Comparison of ENCODE assay signal across 11 mouse cellular contexts in genomic region chr6:70954040-70954439, GRCm38 (mm10). TPM values are rescaled to one million over a fixed set of nuclear protein-coding genes. Genes with fewer than 3 reads are reported as not detected.
A peak's percentile ranks its signal among the peaks of the same experiment; 100 is the strongest.
DNase-seq lines count a peak whose midpoint lies in the region; ATAC-seq and TF ChIP-seq lines count a peak whose summit lies in the region.
"Had no signal": no experiment of that assay in that cellular context is flagged by ENCODE, and none has a peak within 500 bp of the region (broad histone marks: within the 10 kb centered on the region; RNA-seq: fewer than 3 reads in every experiment).

No protein-coding gene starts in this region.

- H3K4me2 ChIP-seq in CH12.LX (ENCODE audit: insufficient read depth, low read depth, poor library complexity, severe bottlenecking): no peak overlapping the region
- no peak overlapping the region for H3K4me2 ChIP-seq in kidney, postnatal 0 days (ENCODE audit: low read length)
- H3K4me2 ChIP-seq in hindbrain, embryonic 13.5 days: no peak overlapping the region
- H3K4me2 ChIP-seq: heart, embryonic 13.5 days had no signal

- H3K4me1 ChIP-seq in CH12.LX (ENCODE audit: control insufficient read depth in 1 of 2, insufficient read depth in 2 of 2): peaks cover 2 to 14% of the 10 kb centered on the region in 2 experiments; a peak in 2 of 4 replicates
- H3K4me1 ChIP-seq in kidney, postnatal 0 days (replicated peaks; ENCODE audit: insufficient read depth, low read length): 0 out of 2 replicates have a peak, but pooled peaks cover 6% of the 10 kb centered on the region
- H3K4me1 ChIP-seq in hindbrain, embryonic 13.5 days (replicated peaks): peaks cover 14% of the 10 kb centered on the region

- peak; percentile 24 to 44 for DNase-seq in cerebellum, postnatal 14 days
- no peak for DNase-seq in cerebellum, postnatal 4 days (ENCODE audit: low spot score in 2 of 2)
- no peak for DNase-seq in left cerebral cortex, adult 2 months (ENCODE audit: extremely low spot score in 1 of 2, low spot score in 2 of 2)
- no peak for DNase-seq in left cerebral cortex, adult 18-20 months (ENCODE audit: low spot score in 2 of 2)
- DNase-seq in CH12.LX (ENCODE audit: extremely low read depth): no peak
- DNase-seq in kidney, postnatal 0 days (ENCODE audit: low spot score): peak; percentile 78
- no peak for DNase-seq in urinary bladder, postnatal 10 days (ENCODE audit: low spot score)

- no peak overlapping the region for H3K27ac ChIP-seq in left cerebral cortex, adult 2 months
- H3K27ac ChIP-seq in CH12.LX (ENCODE audit: insufficient read depth, low read depth): no peak overlapping the region
- no peak overlapping the region for H3K27ac ChIP-seq in kidney, postnatal 0 days
- H3K27ac ChIP-seq in hindbrain, embryonic 13.5 days: no peak overlapping the region
- H3K27ac ChIP-seq: heart, embryonic 13.5 days had no signal

- no peaks in the 10 kb centered on the region for H3K36me3 ChIP-seq in CH12.LX (replicated peaks in 1 of 2; ENCODE audit: control insufficient read depth in 1 of 2, insufficient read depth in 1 of 2, low read length in 1 of 2)
- no peaks in the 10 kb centered on the region for H3K36me3 ChIP-seq in kidney, postnatal 0 days (ENCODE audit: insufficient read depth, low read length)
- no peaks in the 10 kb centered on the region for H3K36me3 ChIP-seq in hindbrain, embryonic 13.5 days
- H3K36me3 ChIP-seq: heart, embryonic 13.5 days had no signal

- H3K9me3 ChIP-seq in CH12.LX (replicated peaks; ENCODE audit: low read length): peaks cover 12% of the 10 kb centered on the region
- no peaks in the 10 kb centered on the region for H3K9me3 ChIP-seq in kidney, postnatal 0 days (replicated peaks; ENCODE audit: low read length)
- H3K9me3 ChIP-seq in hindbrain, embryonic 13.5 days: no peaks in the 10 kb centered on the region
- H3K9me3 ChIP-seq: heart, embryonic 13.5 days had no signal

- no peak overlapping the region for H3K9ac ChIP-seq in CH12.LX (ENCODE audit: insufficient read depth, low read depth)
- no peak overlapping the region for H3K9ac ChIP-seq in kidney, postnatal 0 days (ENCODE audit: low read depth, low read length)
- H3K9ac ChIP-seq in hindbrain, embryonic 13.5 days: no peak overlapping the region
- H3K9ac ChIP-seq: heart, embryonic 13.5 days had no signal

- ATAC-seq in kidney, postnatal 0 days (replicated peaks; ENCODE audit: low FRiP score, low read depth): no peak
- no peak for ATAC-seq in hindbrain, embryonic 13.5 days (ENCODE audit: low FRiP score)

- intact Hi-C loops in left cerebral cortex, adult 2 months (cut with DNase I): no loop called here

- in situ Hi-C loops in CH12.LX (cut with MboI; ENCODE audit: low pct_ligation_motif_present, low pct_unique_long_range_greater_than_20kb, low sequenced_read_pairs): no loop called here

- no peak for TF ChIP-seq EP300 in CH12.LX (IDR thresholded peaks at IDR 0.05; ENCODE audit: low read length)

- H3K4me3 ChIP-seq in left cerebral cortex, adult 2 months: no peak overlapping the region
- H3K4me3 ChIP-seq in CH12.LX (replicated peaks in 1 of 3; ENCODE audit: low read depth in 2 of 3, low read length in 2 of 3, poor library complexity in 1 of 3): no peak overlapping the region
- no peak overlapping the region for H3K4me3 ChIP-seq in kidney, postnatal 0 days (replicated peaks; ENCODE audit: low read depth, low read length)
- no peak overlapping the region for H3K4me3 ChIP-seq in hindbrain, embryonic 13.5 days
- H3K4me3 ChIP-seq: heart, embryonic 13.5 days had no signal

- WGBS in kidney, postnatal 0 days: 9% methylated on average over 6 of the region's 6 CpGs
- 12% methylated on average over 6 of the region's 6 CpGs for WGBS in hindbrain, embryonic 13.5 days

- no peak for TF ChIP-seq POLR2A in CH12.LX (IDR thresholded peaks at IDR 0.05; ENCODE audit: low read depth, low read length)

- H3K27me3 ChIP-seq in CH12.LX (replicated peaks): no peaks in the 10 kb centered on the region
- peaks cover 46% of the 10 kb centered on the region for H3K27me3 ChIP-seq in kidney, postnatal 0 days (ENCODE audit: insufficient read depth, low read length)
- peaks cover 62% of the 10 kb centered on the region for H3K27me3 ChIP-seq in hindbrain, embryonic 13.5 days

- peak; percentile 50 for TF ChIP-seq CTCF in left cerebral cortex, adult 2 months (IDR thresholded peaks at IDR 0.05)
- peak in 1 of 2 experiments; percentile 53; a peak in 2 of 4 replicates for TF ChIP-seq CTCF in CH12.LX (conservative IDR thresholded peaks at IDR 0.05 in 1 of 2, IDR thresholded peaks at IDR 0.05 in 1 of 2; ENCODE audit: low read depth in 2 of 2, low read length in 2 of 2)
- peak; percentile 63 for TF ChIP-seq CTCF in kidney, postnatal 0 days (IDR thresholded peaks at IDR 0.05; ENCODE audit: low read depth)

- dilution Hi-C loops in CH12.LX (cut with MboI; ENCODE audit: extremely low pct_ligation_motif_present, extremely low pct_unique_long_range_greater_than_20kb, low sequenced_read_pairs): no loop called here

- peak; percentile 32 for TF ChIP-seq RAD21 in CH12.LX (IDR thresholded peaks at IDR 0.05; ENCODE audit: low read depth, low read length)

- no peaks in the 10 kb centered on the region for H3K79me2 ChIP-seq in CH12.LX (replicated peaks; ENCODE audit: control insufficient read depth, extremely low read depth, insufficient read depth, poor library complexity, severe bottlenecking)

TF ChIP-seq in CH12.LX, 34 proteins besides CTCF, POLR2A, EP300 and RAD21:
- TF ChIP-seq SMC3 (IDR thresholded peaks at IDR 0.05; ENCODE audit: low read depth, low read length) (peak; percentile 26), ELF1 (IDR thresholded peaks at IDR 0.05; ENCODE audit: low read depth, low read length) (no peak)

RNA-seq across cellular contexts. Expression of gene Foxi3, which starts 2.3 kb away (rescaled TPM):
- not detected for total RNA-seq in left cerebral cortex, adult 2 months (2021)
- not detected for total RNA-seq in left cerebral cortex, adult 18-20 months (2021)
- total RNA-seq in CH12.LX (2012; rRNA removed) (not detected in 2 replicates), CH12.LX (2014; rRNA removed) (not detected in 2 replicates)
- polyA plus RNA-seq in CH12.LX (2012; ENCODE audit: insufficient read length, low read depth): not detected in 2 replicates
- not detected in 2 replicates for polyA plus RNA-seq in kidney, postnatal 0 days (2015; fragmentation: Nextera tagmentation; extraction: Ambion mirVana)
- polyA plus RNA-seq in hindbrain, embryonic 13.5 days (2015; fragmentation: Nextera tagmentation; extraction: Ambion mirVana): not detected in 2 replicates
- total RNA-seq: left cerebral cortex, postnatal 25 days had no signal
- polyA plus RNA-seq: heart, embryonic 13.5 days; stomach, embryonic 16.5 days had no signal

RNA-seq across cellular contexts. Expression of gene Tex37, which starts 35.3 kb away (rescaled TPM):
- total RNA-seq in left cerebral cortex, adult 2 months (2021): not detected
- total RNA-seq in left cerebral cortex, adult 18-20 months (2021): not detected
- total RNA-seq in CH12.LX (2012; rRNA removed) (not detected in 2 replicates), CH12.LX (2014; rRNA removed) (not detected in 2 replicates)
- polyA plus RNA-seq in CH12.LX (2012; ENCODE audit: insufficient read length, low read depth): not detected in 2 replicates
- not detected in 2 replicates for polyA plus RNA-seq in kidney, postnatal 0 days (2015; fragmentation: Nextera tagmentation; extraction: Ambion mirVana)
- not detected in 2 replicates for polyA plus RNA-seq in hindbrain, embryonic 13.5 days (2015; fragmentation: Nextera tagmentation; extraction: Ambion mirVana)
- total RNA-seq: left cerebral cortex, postnatal 25 days had no signal
- polyA plus RNA-seq: heart, embryonic 13.5 days; stomach, embryonic 16.5 days had no signal

Comparison
In these comparisons a context has a peak if more than half of its experiments do, and no peak if none do; other contexts are left out.
1. DNase-seq: peak in cerebellum, postnatal 14 days (2 of 2) and kidney, postnatal 0 days (single experiment); none in cerebellum, postnatal 4 days (0 of 2), left cerebral cortex, adult 2 months (0 of 2), left cerebral cortex, adult 18-20 months (0 of 2), CH12.LX (single experiment) and urinary bladder, postnatal 10 days (single experiment).